Mouse (Mus musculus): Measurements from ENCODE around the gene Herc1. TPM values are rescaled to one million over a fixed set of nuclear protein-coding genes. Genes with fewer than 3 reads are reported as not detected.

The Herc1 gene
- polyA plus RNA-seq, 1 experiment from 2014 or later = 42.2 TPM

DNA sequence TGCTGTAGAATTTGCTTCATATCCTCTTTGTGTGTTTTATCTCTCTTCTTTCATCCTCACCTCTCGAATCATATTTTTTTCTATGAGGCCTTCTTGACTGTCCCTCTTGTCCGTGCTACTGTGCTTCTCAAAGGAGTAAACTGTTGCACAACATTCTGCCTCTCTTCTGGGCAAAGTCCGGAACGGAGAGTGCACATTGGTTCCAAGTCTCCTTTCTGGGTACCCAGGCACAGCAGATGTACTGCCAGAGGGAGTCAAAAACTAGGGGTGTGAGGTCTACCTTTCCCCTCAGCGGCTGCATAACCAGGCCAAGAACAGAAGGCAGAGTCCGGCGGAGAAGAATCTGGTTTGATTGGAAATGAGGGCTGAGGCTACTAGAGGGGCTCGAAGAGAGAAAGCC is 89.8 kb downstream of the Herc1 start:
- H3K27ac ChIP-seq (ENCODE audit: low read depth, low read length) = no peak overlapping the region

DNA sequence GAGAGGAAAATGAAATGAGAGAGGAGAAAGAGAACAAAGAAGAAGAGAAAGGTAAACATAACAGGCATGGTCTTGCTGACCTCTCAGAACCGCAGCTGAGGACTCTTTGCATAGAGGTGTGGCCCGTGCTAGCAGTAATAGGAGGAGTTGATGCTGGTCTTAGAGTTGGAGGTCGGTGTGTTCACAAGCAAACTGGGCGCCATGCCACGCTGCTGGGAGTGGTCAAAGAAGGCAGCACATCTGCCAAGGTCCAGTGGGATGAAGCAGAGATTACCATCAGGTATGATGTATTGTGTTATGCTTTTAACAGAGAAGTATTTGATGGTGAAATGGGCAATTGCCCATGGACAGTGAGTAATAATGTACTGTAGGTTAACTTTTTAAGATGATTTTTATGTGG is 98.0 kb downstream of the Herc1 start:
- WGBS = 88% methylated on average over 5 of the region's 5 CpGs
- Histone ChIP-seq H3K9me3 (ENCODE audit: control insufficient read depth, low read length) (no peaks in the 10 kb centered on the region), H3K4me1 (replicated peaks; ENCODE audit: control insufficient read depth, insufficient read depth, low read length) (no peaks in the 10 kb centered on the region), H3K9ac (ENCODE audit: low read depth, low read length) (no peak overlapping the region), H3K4me2 (replicated peaks; ENCODE audit: low read depth, low read length) (no peak overlapping the region), H3K27me3 (ENCODE audit: control insufficient read depth, insufficient read depth, low read length) (no peaks in the 10 kb centered on the region), H3K27ac (ENCODE audit: low read depth, low read length) (no peak overlapping the region), H3K4me3 (ENCODE audit: low read depth, low read length) (no peak overlapping the region), H3K36me3 (ENCODE audit: control insufficient read depth, insufficient read depth, low read length) (0 out of 2 replicates have a peak, but pooled peaks cover 2% of the 10 kb centered on the region)
- ATAC-seq (ENCODE audit: low FRiP score) = no peak
- DNase-seq (ENCODE audit: low spot score) = no peak

More for the DNA sequence above, 89.8 kb downstream of the Herc1 start:
- no peak for ATAC-seq (ENCODE audit: low FRiP score)
- H3K9ac ChIP-seq (ENCODE audit: low read depth, low read length) = no peak overlapping the region
- H3K27me3 ChIP-seq (ENCODE audit: control insufficient read depth, insufficient read depth, low read length) = no peaks in the 10 kb centered on the region
- no peaks in the 10 kb centered on the region for H3K9me3 ChIP-seq (ENCODE audit: control insufficient read depth, low read length)
- no peak for DNase-seq (ENCODE audit: low spot score)
- 0 out of 2 replicates have a peak, but pooled peaks cover 2% of the 10 kb centered on the region for H3K36me3 ChIP-seq (ENCODE audit: control insufficient read depth, insufficient read depth, low read length)
- no peak overlapping the region for H3K4me3 ChIP-seq (ENCODE audit: low read depth, low read length)
- 95% methylated on average over 8 of the region's 8 CpGs for WGBS
- no peaks in the 10 kb centered on the region for H3K4me1 ChIP-seq (replicated peaks; ENCODE audit: control insufficient read depth, insufficient read depth, low read length)
- no peak overlapping the region for H3K4me2 ChIP-seq (replicated peaks; ENCODE audit: low read depth, low read length)

DNA sequence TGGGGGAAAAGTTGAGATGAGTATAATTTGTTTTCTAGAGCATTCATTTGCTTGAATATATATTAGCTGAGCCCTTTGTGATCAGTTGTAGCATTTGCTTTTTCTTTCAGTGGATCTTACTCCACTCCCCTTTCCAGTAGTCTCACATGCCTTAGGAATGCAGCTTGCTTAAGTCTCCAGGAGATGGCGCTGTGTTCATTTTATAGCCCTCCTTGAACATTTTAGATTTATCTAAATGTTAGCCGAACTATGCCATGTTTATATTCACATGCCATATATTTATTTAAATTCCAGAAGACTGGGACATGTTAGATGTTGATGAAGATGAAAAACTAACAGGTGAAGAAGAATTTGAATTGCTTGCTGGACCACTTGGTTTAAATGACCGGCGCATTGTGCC is 114.8 kb downstream of the Herc1 start:
- no peaks in the 10 kb centered on the region for H3K36me3 ChIP-seq (ENCODE audit: control insufficient read depth, insufficient read depth, low read length)
- H3K4me1 ChIP-seq (replicated peaks; ENCODE audit: control insufficient read depth, insufficient read depth, low read length) = no peaks in the 10 kb centered on the region
- no peaks in the 10 kb centered on the region for H3K9me3 ChIP-seq (ENCODE audit: control insufficient read depth, low read length)
- H3K27ac ChIP-seq (ENCODE audit: low read depth, low read length) = no peak overlapping the region
- no peak overlapping the region for H3K4me3 ChIP-seq (ENCODE audit: low read depth, low read length)
- H3K4me2 ChIP-seq (replicated peaks; ENCODE audit: low read depth, low read length) = no peak overlapping the region
- no peaks in the 10 kb centered on the region for H3K27me3 ChIP-seq (ENCODE audit: control insufficient read depth, insufficient read depth, low read length)
- no peak overlapping the region for H3K9ac ChIP-seq (ENCODE audit: low read depth, low read length)
- 63% methylated on average over 4 of the region's 4 CpGs for WGBS
- ATAC-seq (ENCODE audit: low FRiP score) (no peak), DNase-seq (ENCODE audit: low spot score) (peak; percentile 60)

DNA sequence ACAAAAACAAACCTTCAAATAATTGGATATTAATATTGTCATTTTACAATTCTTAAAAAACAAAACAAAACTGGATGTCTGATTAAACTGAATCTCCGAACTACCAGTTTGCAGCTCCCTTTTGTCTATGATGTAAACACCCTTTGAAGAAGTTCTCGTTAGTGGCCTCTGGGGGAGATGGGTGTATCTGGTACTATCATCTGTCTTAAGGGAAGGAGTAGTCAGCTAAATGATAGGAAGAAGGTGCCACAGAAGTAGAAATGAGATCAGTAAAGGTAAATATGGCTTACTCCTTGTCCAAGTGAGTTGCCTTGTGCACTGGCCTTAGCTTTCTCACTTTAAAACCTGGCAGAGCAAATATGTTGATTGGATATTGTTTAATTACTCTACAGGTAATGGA is 127.5 kb downstream of the Herc1 start:
- H3K4me3 ChIP-seq (ENCODE audit: low read depth, low read length) = no peak overlapping the region
- peaks cover 3% of the 10 kb centered on the region; the same call in 1 of the 2 replicates for H3K36me3 ChIP-seq (ENCODE audit: control insufficient read depth, insufficient read depth, low read length)

DNA sequence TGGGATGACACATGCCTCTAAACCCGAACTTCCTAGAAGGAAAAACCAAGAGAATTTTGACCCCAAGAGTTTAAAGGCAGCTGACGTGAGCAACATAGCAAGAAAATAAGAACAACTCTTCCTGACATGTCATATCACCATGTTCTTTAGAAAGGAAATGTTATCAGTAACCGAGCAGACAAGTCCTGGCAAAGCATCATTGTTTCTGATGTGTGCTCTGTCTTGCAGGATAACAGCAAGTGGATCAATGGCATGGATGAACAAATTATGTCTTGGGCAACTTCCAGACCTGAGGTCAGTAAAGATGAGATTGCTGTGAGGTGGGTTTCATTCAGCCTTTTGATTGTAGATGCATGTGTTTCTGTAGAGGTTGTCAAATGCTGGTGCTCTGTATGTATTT is 133.2 kb downstream of the Herc1 start:
- no peak for ATAC-seq (ENCODE audit: low FRiP score)
- 96% methylated on average over 3 of the region's 3 CpGs for WGBS

More for the DNA sequence above, 127.5 kb downstream of the Herc1 start:
- H3K27me3 ChIP-seq (ENCODE audit: control insufficient read depth, insufficient read depth, low read length) = no peaks in the 10 kb centered on the region
- 96% methylated on average over 2 of the region's 2 CpGs for WGBS
- no peak for ATAC-seq (ENCODE audit: low FRiP score)
- no peak overlapping the region for H3K9ac ChIP-seq (ENCODE audit: low read depth, low read length)
- no peaks in the 10 kb centered on the region for H3K9me3 ChIP-seq (ENCODE audit: control insufficient read depth, low read length)
- no peak overlapping the region for H3K27ac ChIP-seq (ENCODE audit: low read depth, low read length)
- H3K4me2 ChIP-seq (replicated peaks; ENCODE audit: low read depth, low read length) = no peak overlapping the region
- no peaks in the 10 kb centered on the region for H3K4me1 ChIP-seq (replicated peaks; ENCODE audit: control insufficient read depth, insufficient read depth, low read length)
- no peak for DNase-seq (ENCODE audit: low spot score)

DNA sequence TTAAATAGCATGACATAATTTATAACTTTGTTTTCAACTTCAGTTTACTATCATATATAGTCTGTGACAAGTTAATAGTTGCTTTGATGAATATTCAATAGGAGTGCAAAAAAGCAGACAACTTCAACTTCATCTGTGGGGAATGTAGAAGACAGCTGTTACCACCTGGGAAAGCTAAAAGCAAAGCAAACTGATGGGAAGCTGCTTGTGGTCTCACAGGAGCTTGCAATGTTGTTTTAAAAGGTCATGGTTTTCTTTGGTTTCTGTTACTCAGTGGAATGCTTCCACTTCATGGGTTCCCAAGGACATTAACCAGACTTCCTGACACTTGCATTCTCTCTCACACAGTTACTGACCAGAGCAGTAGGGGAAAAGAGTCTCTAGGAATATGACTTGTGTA is 138.5 kb downstream of the Herc1 start:
- Histone ChIP-seq H3K4me3 (ENCODE audit: low read depth, low read length) (no peak overlapping the region), H3K27me3 (ENCODE audit: control insufficient read depth, insufficient read depth, low read length) (no peaks in the 10 kb centered on the region), H3K9me3 (ENCODE audit: control insufficient read depth, low read length) (no peaks in the 10 kb centered on the region), H3K4me1 (replicated peaks; ENCODE audit: control insufficient read depth, insufficient read depth, low read length) (no peaks in the 10 kb centered on the region), H3K27ac (ENCODE audit: low read depth, low read length) (no peak overlapping the region), H3K36me3 (ENCODE audit: control insufficient read depth, insufficient read depth, low read length) (peaks cover 18% of the 10 kb centered on the region; the same call in 1 of the 2 replicates), H3K9ac (ENCODE audit: low read depth, low read length) (no peak overlapping the region), H3K4me2 (replicated peaks; ENCODE audit: low read depth, low read length) (no peak overlapping the region)
- DNase-seq (ENCODE audit: low spot score) (no peak), ATAC-seq (ENCODE audit: low FRiP score) (no peak)

More for the DNA sequence above, 133.2 kb downstream of the Herc1 start:
- H3K4me1 ChIP-seq (replicated peaks; ENCODE audit: control insufficient read depth, insufficient read depth, low read length) = no peaks in the 10 kb centered on the region
- H3K4me3 ChIP-seq (ENCODE audit: low read depth, low read length) = no peak overlapping the region
- H3K36me3 ChIP-seq (ENCODE audit: control insufficient read depth, insufficient read depth, low read length) = peaks cover 8% of the 10 kb centered on the region; the same call in 1 of the 2 replicates
- no peaks in the 10 kb centered on the region for H3K27me3 ChIP-seq (ENCODE audit: control insufficient read depth, insufficient read depth, low read length)
- no peak overlapping the region for H3K27ac ChIP-seq (ENCODE audit: low read depth, low read length)
- no peaks in the 10 kb centered on the region for H3K9me3 ChIP-seq (ENCODE audit: control insufficient read depth, low read length)
- no peak for DNase-seq (ENCODE audit: low spot score)
- no peak overlapping the region for H3K4me2 ChIP-seq (replicated peaks; ENCODE audit: low read depth, low read length)
- no peak overlapping the region for H3K9ac ChIP-seq (ENCODE audit: low read depth, low read length)

DNA sequence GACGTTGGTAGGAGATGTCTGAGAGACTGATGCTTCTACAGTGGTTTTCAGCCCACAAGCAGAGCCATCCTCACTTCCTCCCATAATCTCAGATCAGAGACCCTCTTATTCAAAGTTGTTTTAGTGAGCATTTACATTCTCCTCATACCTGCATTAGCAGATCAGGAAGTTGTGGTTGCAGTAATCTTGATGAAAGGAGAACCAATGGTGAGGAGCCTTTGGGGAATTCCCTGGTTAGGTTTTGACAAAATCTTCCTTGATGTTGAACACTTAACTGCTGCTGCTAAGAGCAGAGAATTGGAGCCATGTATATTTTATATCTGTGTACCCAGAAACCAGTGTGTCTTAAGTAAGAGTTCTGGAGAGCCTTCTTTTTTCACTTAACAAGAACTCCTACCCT is 142.1 kb downstream of the Herc1 start:
- H3K36me3 ChIP-seq (ENCODE audit: control insufficient read depth, insufficient read depth, low read length) = peaks cover 21% of the 10 kb centered on the region; the same call in 1 of the 2 replicates
- no peak overlapping the region for H3K4me3 ChIP-seq (ENCODE audit: low read depth, low read length)
- no peak overlapping the region for H3K4me2 ChIP-seq (replicated peaks; ENCODE audit: low read depth, low read length)
- H3K27me3 ChIP-seq (ENCODE audit: control insufficient read depth, insufficient read depth, low read length) = no peaks in the 10 kb centered on the region
- ATAC-seq (ENCODE audit: low FRiP score) (no peak), DNase-seq (ENCODE audit: low spot score) (no peak)
- H3K4me1 ChIP-seq (replicated peaks; ENCODE audit: control insufficient read depth, insufficient read depth, low read length) = no peaks in the 10 kb centered on the region
- no peaks in the 10 kb centered on the region for H3K9me3 ChIP-seq (ENCODE audit: control insufficient read depth, low read length)
- WGBS = 88% methylated on average over 1 of the region's 1 CpGs
- no peak overlapping the region for H3K27ac ChIP-seq (ENCODE audit: low read depth, low read length)
- no peak overlapping the region for H3K9ac ChIP-seq (ENCODE audit: low read depth, low read length)

DNA sequence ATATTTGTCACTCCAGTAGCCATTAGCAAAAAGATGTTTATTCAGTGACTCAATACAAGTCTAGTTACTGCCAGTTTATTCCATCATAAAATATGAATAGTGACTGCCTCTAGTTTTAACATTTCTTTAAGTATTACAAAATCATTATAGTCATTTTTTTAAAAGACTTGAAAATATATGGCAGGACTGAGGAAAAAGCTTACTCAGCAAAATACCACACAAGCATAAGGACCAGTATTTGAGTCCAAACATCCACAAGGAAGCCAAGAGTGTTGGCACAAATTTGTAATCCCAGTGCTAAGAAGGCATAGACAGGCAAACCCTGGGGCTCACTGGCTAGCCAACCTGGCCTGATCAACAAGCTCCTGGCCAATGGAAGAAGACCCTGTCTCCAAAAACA is 143.7 kb downstream of the Herc1 start:
- Histone ChIP-seq H3K27ac (ENCODE audit: low read depth, low read length) (no peak overlapping the region), H3K4me2 (replicated peaks; ENCODE audit: low read depth, low read length) (no peak overlapping the region), H3K27me3 (ENCODE audit: control insufficient read depth, insufficient read depth, low read length) (no peaks in the 10 kb centered on the region), H3K4me3 (ENCODE audit: low read depth, low read length) (no peak overlapping the region), H3K9ac (ENCODE audit: low read depth, low read length) (no peak overlapping the region), H3K36me3 (ENCODE audit: control insufficient read depth, insufficient read depth, low read length) (peaks cover 18% of the 10 kb centered on the region; the same call in 1 of the 2 replicates), H3K9me3 (ENCODE audit: control insufficient read depth, low read length) (no peaks in the 10 kb centered on the region), H3K4me1 (replicated peaks; ENCODE audit: control insufficient read depth, insufficient read depth, low read length) (no peaks in the 10 kb centered on the region)
- no peak for DNase-seq (ENCODE audit: low spot score)
- ATAC-seq (ENCODE audit: low FRiP score) = no peak

DNA sequence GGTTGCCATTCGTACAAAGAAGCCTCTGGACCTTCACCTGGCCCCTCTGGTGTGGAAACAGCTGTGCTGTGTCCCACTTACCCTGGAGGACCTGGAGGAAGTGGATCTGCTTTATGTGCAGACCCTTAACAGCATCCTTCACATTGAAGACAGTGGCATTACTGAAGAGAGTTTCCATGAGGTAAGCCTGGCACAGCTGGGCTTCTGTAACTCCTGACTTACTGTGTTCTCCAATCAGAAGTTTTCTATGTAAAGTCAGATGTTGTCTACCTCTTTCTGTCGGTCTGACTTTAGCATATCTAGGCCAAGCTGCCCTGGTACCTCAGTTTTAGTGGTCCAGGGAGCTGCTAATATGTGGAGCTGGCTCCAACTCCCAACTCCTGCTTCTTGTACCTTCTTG is 151.0 kb downstream of the Herc1 start:
- ATAC-seq (ENCODE audit: low FRiP score) = no peak
- Histone ChIP-seq H3K4me1 (replicated peaks; ENCODE audit: control insufficient read depth, insufficient read depth, low read length) (0 out of 2 replicates have a peak, but pooled peaks cover 4% of the 10 kb centered on the region), H3K9me3 (ENCODE audit: control insufficient read depth, low read length) (no peaks in the 10 kb centered on the region), H3K27me3 (ENCODE audit: control insufficient read depth, insufficient read depth, low read length) (no peaks in the 10 kb centered on the region), H3K4me3 (ENCODE audit: low read depth, low read length) (no peak overlapping the region), H3K36me3 (ENCODE audit: control insufficient read depth, insufficient read depth, low read length) (peaks cover 15% of the 10 kb centered on the region), H3K4me2 (replicated peaks; ENCODE audit: low read depth, low read length) (no peak overlapping the region), H3K9ac (ENCODE audit: low read depth, low read length) (no peak overlapping the region), H3K27ac (ENCODE audit: low read depth, low read length) (no peak overlapping the region)
- WGBS = 91% methylated on average over 2 of the region's 2 CpGs
- no peak for DNase-seq (ENCODE audit: low spot score)

Data from hindbrain, embryonic 11.5 days (tissue).